Mouse (Mus musculus) adrenal gland, postnatal 10 days (tissue): Measurements from ENCODE around the gene Naa40. TPM values are rescaled to one million over a fixed set of nuclear protein-coding genes. Genes with fewer than 3 reads are reported as not detected.

Experiments used
- DNase-seq: peaks from one replicate; pipeline ENCODE4 v3.0.0; 2021; ENCODE audit warnings: mixed read lengths
- total RNA-seq, 2 experiments: library from RNA; stranded (reverse); gene quantifications; 2 replicates each; pipeline ENCODE4 v1.2.3; 2021

Gene Naa40
- total RNA-seq, 2 experiments from 2014 or later: 27.2 to 38.8 TPM

DNA sequence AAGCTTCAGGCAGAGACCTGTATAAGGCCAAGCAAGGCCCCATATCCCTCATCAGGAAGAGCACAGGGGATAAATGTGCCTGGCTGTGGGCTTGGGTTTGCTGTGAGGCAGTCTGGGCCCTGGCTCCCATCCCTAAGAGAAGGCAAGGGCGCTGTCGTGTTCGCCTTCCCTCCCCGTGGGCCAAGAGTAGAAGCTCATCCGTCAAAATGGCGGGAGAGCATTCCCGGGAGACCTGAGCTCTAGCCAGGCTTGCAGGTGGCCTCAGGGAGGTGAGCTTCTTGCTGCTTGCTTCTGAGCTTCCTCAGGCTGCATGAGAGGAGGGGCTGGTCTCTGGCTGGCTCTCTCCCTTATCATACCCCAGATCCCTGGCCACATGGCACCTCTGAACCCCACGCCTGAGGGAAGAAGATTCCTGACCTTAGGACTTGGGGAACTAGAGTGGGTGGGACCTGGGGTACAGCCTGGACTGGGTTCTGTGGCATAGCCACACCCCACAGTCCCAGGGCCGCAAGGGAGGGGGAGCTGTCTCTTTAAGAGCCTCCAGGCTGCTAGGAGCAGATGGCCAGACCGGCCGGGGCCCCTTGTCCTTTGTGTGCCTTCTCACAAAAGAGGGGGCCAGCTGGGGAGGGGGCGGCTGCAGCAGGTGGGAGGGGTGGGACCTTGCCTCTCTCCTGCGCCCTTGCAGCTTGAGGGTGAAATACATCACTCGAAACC, 24.7 kb upstream of the Naa40 start:
- DNase-seq: no peak

GRCm38 (mm10) chr19:7264766-7265331, 23.9 kb upstream of the Naa40 start:
- peak; percentile 57 for DNase-seq

DNA sequence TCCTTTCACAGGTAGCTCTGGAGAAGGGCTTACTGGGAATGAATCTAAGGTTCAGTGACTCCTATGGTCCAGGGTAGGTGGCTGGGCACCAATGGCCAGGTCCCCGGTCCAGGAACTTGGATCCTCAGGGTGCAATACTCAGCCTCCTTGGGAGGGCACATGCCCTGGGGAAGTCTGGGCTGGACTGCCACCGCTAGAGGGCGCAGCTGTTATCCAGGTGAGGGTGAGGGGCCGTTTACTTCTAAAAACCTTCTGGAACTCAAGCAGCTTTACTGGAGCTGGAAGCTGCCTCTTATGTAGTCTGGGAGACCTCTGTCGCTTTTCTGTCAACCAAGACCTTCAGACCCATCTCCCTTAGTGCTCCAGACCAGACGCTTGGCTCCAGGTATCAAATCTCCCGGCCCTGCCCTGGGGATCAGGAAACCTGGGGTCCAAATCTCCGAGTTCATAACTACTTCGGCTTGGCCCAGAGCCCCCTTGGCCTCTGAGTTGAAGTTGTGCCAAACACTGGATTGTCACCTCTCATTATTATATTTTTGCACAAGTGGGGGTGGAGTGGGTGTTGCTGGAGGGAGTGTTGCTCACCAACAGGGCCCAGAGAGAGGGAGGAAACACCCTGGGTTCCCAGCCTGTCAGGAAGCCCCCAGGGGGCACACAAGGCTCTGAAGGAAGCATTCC, 23.2 kb upstream of the Naa40 start:
- peak; percentile 91 for DNase-seq

- no peak for DNase-seq
These were observed 21.6 kb upstream of the Naa40 start for GRCm38 (mm10) chr19:7262592-7262991.

DNA sequence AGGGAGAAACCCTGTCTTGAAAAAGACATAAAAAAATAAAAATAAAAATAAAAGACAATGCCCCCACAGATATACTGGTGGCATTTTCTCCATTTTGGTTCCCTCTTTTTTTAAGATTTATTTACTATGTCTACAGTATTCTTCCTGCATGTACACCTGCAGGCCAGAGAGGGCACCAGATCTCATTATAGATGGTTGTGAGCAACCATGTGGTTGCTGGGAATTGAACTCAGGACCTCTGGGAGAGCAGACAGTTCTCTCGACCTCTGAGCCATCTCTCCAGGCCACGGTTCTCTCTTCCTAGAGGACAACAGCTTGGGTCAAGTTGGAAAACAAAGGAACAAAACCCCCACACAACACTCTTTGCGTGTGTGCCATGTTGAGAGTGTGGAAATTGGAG, 21.0 kb upstream of the Naa40 start:
- DNase-seq: no peak

DNA sequence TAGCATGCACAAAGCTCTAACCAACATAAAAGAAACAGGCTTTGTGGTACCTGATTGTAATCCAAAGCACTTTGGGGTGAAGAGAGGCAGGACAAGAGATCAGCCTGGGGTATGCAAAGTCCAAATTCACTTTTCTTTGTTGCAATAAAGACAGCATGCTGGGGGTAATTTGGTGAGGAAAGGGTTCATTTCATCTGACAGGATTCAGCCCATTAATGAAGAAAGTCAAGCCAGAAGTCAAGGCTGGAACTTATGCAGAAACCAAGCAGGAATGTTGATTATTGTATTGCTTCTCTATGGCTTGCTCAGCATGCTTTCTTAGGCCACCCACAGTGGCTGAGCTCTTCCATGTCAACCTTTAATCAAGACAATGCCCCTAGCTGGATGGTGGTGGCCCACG, 20.5 kb upstream of the Naa40 start:
- no peak for DNase-seq

DNA sequence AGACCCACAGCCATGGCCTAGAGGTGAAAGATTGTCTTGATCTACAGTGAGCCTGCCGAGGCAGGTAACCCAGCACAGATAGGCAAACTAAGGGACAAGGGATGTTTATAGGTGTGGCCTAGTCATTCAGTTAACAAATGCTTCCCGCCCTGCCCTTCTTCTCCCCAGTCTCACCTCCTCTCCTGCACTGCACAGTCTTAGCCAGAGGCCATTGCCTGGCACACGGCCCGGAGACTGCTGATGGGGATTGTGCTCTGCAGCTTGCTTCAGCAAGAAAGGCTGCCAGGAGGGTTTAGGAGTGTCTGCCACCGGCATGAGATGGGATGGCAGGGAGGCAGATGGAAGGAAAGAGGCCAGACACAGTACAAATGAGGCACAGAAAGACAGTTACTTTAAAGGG, 16.9 kb upstream of the Naa40 start:
- DNase-seq: peak; percentile 54

- DNase-seq: no peak
These were observed 5.0 kb upstream of the Naa40 start for GRCm38 (mm10) chr19:7246021-7246420.

DNA sequence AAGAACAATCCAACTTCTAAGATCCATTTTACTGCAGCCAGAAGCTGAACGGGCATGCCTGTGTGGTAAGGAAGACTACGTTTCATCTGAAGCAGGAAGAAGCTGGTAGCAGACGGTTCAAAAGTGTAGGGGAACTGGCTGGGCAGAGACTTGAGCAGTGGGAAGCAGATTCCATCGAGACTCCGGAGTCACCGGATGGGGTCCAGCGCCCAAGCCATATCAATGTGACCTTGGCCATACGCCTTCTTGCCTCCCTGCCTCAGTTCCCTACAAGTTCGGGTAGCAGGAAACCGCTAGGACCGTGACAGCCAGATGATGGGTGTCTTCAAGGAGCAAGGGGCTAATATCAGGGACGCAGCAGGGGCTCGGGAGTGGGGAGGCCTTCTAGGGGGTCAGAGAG, 692 bp downstream of the Naa40 start:
- DNase-seq: no peak

DNA sequence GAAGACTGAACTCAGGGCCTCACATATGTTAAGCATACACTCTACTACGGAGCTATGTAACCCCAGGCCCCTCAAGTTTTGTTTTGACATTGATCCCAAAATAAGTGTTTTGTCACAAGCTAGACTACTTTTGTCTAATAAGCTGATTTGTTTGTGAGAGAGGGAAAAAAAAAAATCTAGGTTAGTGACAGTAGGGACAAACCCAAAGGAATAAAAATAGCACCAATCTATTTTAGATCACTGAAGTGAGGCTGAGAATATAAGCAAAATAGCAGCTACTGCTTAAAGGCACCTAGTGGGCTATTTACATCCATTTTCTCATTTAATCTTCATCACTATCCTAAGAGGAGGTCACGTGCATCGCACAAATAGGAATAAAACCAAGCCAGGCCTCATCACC, 1.4 kb downstream of the Naa40 start:
- DNase-seq: no peak

GRCm38 (mm10) chr19:7236742-7237141, 4.2 kb downstream of the Naa40 start:
- DNase-seq: no peak

GRCm38 (mm10) chr19:7236011-7236410, 5.0 kb downstream of the Naa40 start:
- no peak for DNase-seq

DNA sequence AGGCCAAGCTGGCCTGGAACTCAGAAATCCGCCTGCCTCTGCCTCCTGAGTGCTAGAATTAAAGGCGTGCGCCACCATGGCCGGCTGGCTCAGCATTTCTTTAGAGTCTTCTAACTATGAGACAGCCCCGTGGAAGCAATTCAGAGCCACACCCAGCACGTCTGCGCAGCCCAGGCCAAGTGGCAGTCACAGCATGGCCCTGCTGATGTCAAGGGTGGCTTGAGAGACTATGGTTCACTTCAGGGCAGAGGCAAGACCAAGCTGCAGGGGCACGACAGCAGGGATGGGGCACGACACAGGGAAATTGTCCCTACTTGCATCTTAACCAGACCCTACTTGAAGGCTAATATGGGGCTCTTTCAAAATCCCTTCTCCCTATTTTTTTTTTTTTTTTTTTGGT, 5.5 kb downstream of the Naa40 start:
- DNase-seq: no peak

GRCm38 (mm10) chr19:7234537-7235221, 6.3 kb downstream of the Naa40 start:
- DNase-seq: peak; percentile 87

DNA sequence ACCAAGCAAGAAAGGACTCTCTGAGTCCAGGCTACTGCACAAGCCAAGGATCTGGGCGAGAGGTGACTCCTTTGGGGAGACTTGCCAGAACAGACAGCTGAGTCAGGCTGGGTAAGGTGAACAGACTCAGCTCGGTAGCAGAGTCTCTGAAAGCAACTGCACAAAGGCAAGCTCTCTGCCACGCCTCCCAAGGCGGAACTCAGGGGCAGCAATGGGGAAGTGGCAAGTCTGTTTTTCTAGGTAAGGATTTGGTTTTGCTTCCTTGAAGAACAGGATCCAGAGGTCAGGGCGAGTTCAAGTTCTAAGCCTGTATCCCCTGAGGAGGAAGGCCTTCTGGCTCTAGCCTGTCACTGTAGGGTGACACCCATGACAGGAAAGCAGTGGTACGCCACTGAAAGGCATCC, 14.5 kb downstream of the Naa40 start:
- DNase-seq: peak; percentile 29

DNA sequence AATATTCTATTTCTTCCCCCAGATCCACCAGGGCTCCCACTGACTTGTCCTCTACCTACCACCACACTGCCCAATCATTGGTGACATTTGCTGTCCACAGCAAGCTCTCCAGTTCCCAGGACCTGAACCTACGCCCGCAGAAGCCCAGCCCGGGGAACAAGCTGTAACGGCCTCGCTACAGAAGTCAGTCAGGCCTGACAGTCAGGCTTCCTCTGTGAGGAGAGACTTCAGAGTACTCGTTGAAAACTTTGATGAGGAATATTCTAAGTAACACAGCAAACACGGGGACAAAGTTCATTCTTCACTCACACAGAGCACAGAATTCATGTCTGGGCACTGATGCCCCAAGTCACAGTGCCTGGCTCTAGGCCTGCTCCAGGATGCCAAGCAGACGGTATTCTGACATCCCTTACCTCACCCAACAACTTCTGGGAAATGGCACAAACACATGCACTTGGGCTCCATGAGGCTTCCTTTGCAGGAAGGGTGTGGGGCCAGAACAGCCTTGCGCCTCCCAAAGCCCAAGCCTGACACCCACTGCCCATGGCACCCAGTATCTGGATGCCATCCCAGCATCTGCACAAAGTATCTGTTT, 15.8 kb downstream of the Naa40 start:
- no peak for DNase-seq

GRCm38 (mm10) chr19:7224253-7224652, 16.7 kb downstream of the Naa40 start:
- no peak for DNase-seq

GRCm38 (mm10) chr19:7223488-7223887, 17.5 kb downstream of the Naa40 start:
- DNase-seq: no peak

DNA sequence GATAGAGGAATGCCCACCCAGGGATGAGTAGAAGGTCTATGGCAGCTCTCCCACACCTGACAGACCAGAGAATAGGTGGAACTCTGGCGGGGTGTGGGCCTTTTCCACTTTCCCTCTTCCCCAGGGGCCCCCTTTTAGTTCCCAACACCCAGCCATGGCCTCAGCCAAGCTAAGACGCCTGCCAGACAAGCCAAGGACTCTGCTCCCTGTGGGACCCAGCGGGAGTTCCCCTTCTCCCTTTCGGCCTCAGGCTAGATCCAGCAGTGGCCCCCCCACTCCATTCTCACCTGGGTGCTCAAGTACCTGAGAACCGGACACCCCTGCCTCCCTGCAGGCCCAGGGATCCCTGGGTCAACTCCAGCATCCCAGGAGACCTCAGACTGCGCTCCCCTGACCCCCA, 18.8 kb downstream of the Naa40 start:
- peak; percentile 67 for DNase-seq

GRCm38 (mm10) chr19:7218753-7219152, 22.2 kb downstream of the Naa40 start:
- DNase-seq: no peak

DNA sequence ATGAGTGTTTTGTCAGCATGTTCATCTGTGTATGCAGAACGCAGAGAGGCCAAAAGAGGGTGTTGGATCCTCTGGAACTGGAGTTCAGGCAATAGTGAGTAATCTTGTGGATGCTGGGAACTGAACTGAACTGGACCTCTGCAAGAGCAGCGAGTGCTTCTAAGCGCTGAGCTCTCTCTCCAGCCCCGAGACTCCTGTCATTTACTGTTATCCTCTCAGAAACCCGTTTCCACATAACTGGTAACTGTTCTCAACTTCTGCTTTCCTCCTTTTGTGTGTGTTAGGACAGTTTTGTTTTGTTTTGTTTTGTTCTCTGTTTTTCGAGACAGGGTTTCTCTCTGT, 23.1 kb downstream of the Naa40 start:
- DNase-seq: no peak

DNA sequence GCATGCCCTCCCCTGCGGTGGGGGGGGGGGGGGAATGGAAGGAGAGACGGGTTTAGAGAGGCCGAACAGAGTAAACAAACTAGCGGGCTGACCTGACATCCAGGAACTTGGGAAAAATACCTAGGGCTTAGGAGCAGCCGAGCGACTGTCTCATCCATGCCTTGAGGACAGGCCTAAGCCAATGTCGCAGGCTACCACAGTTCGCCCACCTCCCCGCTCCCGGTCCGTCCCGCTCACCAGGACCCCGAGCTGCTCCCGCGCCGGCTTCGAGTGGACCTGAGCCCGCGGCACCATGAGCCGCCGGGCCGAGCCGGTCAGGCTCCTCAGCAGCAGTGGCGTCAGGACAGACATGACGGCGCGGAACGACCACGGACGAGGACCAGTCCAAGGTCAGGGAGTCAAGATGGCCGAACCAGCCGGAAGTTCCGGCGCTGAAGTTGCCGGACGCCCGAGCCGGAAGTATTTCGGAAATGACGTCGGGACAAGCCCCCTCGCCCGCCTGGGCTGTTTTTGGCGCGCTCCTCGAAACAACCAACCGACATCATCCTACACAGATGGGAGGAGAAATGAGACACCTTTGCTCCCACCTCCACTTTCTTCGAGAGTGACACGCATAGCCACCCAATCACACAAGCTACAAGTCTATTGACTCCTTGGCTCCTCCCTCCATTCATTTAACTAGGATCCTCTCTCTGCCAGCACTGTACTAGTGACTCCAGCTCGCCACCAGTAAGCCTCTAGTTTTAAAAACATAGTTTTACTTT, 23.6 kb downstream of the Naa40 start, which contains the start of gene Cox8a:
TSS of gene Cox8a (minus strand) at position 455 of the 764 bp plus-strand sequence.
- DNase-seq: peak; percentile 97
